Mouse (Mus musculus): ENCODE data around the gene Cdc45. TPM values are rescaled to one million over a fixed set of nuclear protein-coding genes. Genes with fewer than 3 reads are reported as not detected.

Gene Cdc45
- polyA plus RNA-seq, 1 experiment: 2.8 TPM

GRCm38 (mm10) chr16:18795223-18795899 lies 16.4 kb downstream of the Cdc45 start:
- DNase-seq (ENCODE audit: extremely low spot score in 1 of 2, low spot score in 1 of 2): peak in 1 of 2 experiments; percentile 37

DNA sequence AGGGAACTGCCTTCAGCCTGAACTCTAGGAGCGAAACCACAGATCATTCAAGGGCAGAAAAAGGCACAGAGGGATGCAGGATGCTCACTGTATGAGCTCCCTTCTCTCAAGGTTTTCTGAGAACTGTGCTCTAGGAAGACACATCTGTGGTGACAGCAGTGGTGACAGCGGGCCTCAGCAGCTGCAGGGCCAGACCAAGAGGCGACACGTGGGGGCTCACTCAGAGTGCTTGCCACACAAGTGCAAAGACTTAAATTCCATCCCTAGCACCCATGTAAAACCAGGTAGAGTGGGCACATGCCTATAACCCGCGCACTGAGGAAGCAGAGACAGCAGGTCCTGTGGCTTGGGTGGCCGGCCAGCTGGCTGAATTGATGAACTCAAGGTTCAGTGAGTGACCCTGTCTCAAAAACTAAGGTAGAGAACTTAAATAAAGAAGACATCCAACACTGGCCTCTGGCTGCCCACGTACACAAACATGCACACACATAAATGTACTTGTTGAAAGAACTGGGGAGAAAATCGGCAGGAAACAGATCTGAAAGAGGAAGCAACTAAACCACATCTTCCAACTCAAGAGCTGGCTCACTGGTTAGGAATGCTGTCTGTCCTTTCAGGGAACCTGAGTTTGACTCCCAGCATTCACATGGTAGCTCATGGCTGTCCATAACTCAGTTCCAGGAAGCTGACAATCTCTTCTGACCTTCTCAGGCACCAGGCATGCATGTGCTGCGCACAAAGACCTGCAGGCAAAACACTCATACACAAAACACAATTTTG lies 23.0 kb downstream of the Cdc45 start:
- DNase-seq (ENCODE audit: extremely low spot score in 1 of 2, low spot score in 1 of 2): no peak

GRCm38 (mm10) chr16:18786652-18787051 lies 25.1 kb downstream of the Cdc45 start:
- DNase-seq (ENCODE audit: extremely low spot score in 1 of 2, low spot score in 1 of 2): no peak

GRCm38 (mm10) chr16:18785485-18785884 lies 26.3 kb downstream of the Cdc45 start:
- DNase-seq (ENCODE audit: extremely low spot score in 1 of 2, low spot score in 1 of 2): no peak

DNA sequence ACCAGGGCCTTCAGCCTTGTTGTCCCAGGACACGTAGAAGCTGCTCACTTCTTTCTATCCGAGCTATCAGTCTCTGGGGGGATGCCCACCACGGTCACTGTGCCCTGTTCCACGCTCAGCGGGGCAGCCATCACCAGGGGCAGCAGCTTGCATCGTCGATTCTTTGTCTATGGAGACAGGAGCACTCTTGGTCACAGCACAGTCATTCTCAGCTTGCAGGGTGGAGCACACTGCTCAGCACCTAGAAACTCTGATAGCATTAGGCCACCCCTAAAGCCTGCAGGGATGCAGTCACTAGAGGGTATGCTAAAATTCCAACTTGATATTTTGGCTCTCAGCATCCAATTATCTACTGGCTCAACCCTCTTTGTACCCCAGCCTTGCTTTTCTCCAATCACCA lies 26.8 kb downstream of the Cdc45 start:
- DNase-seq (ENCODE audit: extremely low spot score in 1 of 2, low spot score in 1 of 2): no peak

DNA sequence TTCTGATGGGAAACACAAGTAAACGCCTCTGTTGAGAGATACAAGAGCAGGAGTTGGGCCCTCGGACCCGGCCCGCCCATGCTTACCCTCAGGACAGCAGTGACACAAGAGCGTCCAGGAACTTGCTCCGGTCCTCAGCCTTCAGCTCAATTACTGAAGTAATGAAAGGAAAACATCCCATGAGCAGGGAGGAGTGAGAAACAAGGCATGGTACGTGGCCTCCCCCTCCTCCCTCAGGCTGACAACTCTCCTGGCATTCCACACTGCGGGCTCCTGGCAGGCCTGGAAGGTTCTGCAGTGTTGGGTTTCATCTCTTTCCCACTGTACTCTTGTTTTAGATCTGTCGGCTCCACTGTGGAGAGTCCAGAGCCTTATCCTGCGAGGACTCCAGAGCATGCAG lies 30.0 kb downstream of the Cdc45 start:
- no peak for DNase-seq (ENCODE audit: extremely low spot score in 1 of 2, low spot score in 1 of 2)

GRCm38 (mm10) chr16:18778461-18778860 lies 33.3 kb downstream of the Cdc45 start:
- DNase-seq (ENCODE audit: extremely low spot score in 1 of 2, low spot score in 1 of 2): no peak

DNA sequence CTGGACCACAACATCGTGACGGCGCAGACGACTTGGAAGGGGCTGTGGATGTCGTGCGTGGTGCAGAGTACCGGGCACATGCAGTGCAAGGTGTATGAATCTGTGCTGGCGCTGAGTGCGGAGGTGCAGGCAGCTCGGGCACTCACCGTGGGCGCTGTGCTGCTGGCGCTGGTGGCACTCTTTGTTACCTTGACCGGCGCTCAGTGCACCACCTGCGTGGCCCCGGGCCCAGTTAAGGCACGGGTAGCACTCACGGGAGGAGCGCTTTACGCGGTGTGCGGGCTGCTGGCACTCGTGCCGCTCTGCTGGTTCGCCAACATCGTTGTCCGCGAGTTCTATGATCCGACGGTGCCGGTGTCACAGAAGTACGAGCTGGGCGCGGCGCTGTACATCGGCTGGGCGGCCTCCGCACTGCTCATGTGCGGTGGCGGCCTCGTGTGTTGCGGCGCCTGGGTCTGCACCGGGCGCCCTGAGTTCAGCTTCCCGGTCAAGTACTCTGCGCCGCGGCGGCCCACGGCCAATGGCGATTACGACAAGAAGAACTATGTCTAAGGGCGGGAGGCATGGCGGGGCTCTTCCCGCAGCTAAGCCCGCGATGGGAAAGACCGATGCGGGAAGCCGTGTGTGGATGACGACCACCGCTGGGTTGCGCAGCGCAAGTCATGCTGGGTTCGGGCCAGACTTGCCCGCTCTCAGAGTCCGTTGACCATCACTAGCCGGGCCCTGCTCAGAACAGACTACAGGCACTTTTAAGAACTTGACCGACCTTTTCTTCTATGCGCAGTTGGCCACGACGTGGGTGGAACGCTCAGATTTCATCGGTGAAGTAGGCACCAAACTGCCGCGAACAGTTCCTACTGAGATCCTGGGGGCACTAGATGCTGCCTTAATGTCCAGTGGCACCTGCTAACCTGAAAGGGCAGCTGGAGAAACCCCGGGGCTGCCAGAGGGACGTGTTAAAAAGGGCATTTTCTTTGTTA lies 34.4 kb downstream of the Cdc45 start:
- no peak for DNase-seq (ENCODE audit: extremely low spot score in 1 of 2, low spot score in 1 of 2)

GRCm38 (mm10) chr16:18776556-18777100 lies 35.2 kb downstream of the Cdc45 start, which contains the start of gene Cldn5:
Gene Cldn5, plus strand, starts transcription at chr16:18776847.
- DNase-seq (ENCODE audit: extremely low spot score in 1 of 2, low spot score in 1 of 2): no peak

DNA sequence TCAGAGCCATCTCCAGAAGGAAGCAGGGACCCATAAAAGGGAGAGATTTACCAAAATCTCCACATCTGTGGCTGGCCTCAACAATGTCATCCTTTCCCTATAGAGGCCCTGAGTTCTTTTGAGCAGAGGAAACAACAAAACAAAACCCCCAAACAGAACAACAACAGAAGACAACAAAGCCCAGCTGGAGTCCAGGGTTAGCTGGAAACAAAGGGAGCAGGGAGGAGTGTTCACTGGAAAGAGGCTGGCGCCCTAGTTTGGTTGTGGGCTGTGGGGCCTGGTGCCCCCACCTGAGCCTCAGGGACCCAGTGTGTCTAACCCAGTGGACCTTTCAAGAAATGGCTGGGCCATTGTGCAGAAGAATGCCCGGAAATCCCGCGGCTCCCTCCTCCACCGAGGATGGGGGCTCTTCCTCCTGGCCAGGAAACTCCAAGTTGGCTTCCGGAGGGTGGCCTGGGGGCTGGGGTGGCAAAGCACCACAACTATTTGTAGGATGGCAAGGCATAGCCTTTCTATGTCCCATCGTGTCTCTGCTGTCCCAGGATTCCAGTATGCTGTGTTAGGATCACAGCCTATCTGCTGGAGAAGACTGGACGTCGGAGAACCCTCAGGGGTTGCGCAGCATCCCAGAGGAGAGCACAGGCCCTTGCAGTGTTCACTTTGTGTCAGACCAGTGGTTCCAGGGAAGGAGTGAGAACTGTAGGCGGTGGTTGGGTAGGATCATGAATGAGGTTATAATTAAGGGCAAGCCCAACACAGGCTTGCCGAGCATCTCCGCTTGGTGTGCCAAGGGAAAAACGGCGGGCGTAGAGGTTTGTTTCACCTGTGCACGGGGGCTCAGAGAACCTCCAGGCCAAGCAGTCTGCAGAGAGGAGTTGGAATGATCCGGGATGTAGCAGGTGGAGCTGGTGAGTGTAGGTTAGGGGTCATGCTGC lies 35.9 kb downstream of the Cdc45 start:
- no peak for DNase-seq (ENCODE audit: extremely low spot score in 1 of 2, low spot score in 1 of 2)

DNA sequence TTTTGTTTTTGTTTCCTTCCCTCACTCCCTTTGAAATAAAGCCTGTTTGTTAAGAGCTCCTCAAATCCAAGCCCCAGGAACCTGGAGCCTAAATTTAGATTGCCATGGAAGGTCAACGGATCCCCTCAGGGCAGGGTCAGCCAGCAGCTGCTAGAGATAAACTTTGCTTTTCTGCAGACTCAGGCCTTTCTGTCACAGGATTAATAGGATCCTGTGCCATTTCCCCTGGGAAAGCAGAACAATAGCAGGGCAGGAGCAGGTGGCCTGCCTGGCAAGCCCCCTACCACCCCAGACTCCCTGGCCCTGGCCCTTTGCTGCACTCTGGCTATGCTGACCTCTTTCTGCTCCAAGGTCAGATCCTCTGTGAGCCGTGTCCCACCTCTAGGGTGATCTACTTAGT lies 37.9 kb downstream of the Cdc45 start:
- DNase-seq (ENCODE audit: extremely low spot score in 1 of 2, low spot score in 1 of 2): no peak

GRCm38 (mm10) chr16:18769501-18769900 lies 42.3 kb downstream of the Cdc45 start:
- no peak for DNase-seq (ENCODE audit: extremely low spot score in 1 of 2, low spot score in 1 of 2)

- no peak for DNase-seq (ENCODE audit: extremely low spot score in 1 of 2, low spot score in 1 of 2)
Measured at GRCm38 (mm10) chr16:18766390-18766789, 45.4 kb downstream of the Cdc45 start.

DNA sequence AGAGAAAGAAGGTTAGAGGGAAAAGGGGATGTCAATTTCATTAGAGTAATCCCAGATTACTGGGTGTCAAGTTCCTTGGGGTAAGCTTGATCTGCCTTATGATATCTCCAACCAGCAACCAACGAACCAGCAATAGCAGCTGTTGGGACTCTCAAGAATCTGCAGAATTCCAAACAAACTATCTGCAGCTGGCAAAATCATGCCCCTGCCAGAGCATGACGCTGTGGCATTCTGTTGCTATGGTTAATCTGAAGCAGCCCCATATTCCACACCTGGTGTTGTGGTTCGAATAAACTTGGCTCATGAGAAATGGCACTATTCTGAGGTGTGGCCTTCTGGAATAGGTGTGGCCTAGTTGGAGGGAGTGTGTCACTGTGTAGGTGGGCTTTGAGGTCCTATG lies 48.8 kb downstream of the Cdc45 start:
- DNase-seq (ENCODE audit: extremely low spot score in 1 of 2, low spot score in 1 of 2): no peak

- no peak for DNase-seq (ENCODE audit: extremely low spot score in 1 of 2, low spot score in 1 of 2)
Measured at GRCm38 (mm10) chr16:18761734-18762133, 50.1 kb downstream of the Cdc45 start.

DNA sequence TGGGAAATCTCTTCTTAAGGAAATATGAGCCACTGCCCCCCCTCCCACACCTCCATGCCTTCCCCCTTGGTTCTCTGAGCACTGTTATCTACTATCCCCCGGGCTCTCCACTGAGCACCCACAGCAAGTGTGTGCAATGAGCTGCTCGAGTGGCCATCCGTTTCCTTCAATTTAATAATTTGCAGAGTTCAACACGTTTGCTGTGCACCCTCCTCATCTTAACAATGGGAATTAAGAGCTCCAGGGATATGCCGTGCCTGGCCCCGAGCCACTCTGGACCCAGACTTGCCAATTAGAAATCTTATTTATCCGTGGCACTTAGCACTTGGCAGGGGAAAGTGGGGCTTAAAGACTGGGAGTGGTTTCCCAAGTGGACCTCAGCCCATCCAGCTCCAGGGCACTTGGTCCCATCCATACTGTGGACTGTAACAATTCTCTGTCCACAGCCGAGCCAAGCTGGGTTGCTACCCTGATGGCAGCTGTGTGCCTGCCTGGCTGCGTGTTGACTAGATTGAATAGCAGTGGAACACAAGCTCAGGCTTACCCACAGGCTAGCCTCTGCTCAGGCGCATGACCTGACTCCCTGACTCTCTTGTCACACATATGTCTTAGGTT lies 59.8 kb downstream of the Cdc45 start:
- no peak for DNase-seq (ENCODE audit: extremely low spot score in 1 of 2, low spot score in 1 of 2)

- no peak for DNase-seq (ENCODE audit: extremely low spot score in 1 of 2, low spot score in 1 of 2)
Measured at GRCm38 (mm10) chr16:18751101-18751500, 60.7 kb downstream of the Cdc45 start.

DNA sequence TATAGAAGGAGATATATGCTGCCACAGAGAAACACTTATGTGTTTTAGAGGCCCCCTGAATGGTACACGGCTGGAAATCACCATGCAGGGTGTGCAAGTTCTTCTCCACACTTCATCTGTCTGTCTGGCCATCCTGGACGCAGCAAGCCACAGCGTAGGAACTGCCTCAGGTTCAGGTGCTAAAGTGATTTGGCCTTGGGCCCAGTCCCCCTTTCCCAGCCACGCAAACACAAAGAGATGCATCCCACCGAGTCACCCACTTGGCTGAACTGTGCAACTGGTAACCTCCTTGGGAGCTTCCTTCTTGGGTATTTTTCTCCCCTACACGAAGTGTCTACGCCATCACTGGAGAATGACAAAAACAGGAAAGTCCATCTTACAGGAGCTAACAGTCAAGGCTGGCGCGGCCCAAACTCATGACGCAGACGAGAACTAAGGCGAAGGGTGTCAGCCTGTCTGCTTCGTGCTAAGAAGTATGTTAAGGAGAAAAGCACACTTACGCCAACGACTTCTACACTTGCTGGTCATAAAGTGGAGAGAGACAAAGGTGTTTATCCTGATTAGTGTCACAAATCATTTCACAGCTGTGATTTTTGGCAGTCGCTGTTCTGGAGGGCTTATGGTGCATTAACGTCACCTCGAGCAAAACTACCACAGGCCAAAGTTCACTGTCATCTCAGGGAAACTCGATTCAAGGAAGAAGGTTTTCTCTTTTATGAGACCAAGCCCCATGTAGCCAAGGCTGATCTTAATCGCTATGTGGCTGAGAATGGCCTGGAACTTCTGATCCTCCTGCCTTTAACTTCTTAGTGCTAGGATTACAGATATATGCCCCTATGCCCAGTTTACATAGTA lies 65.3 kb downstream of the Cdc45 start:
- no peak for DNase-seq (ENCODE audit: extremely low spot score in 1 of 2, low spot score in 1 of 2)
